12 mouse cellular contexts compared by ENCODE assay signal in the genomic region with DNA sequence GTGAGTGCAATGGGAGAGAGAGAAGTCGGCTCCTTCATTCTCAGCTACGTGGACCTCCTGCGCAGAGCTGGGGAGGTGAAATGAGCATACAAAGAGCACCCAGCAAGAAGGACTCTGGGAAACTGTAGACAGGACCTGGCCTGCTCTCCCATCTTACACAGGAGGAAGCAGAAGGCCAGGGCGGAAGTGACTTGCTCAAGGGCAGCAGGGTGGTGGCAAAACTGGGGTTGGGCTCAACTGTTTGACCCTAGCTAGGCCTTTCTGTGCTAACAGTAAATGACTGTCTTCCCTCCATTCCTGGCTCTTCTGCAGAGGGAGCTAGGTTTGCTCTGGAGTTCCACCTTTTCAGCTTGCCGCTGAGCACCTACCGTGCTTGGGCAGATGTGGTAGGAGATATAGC. TPM values are rescaled to one million over a fixed set of nuclear protein-coding genes. Genes with fewer than 3 reads are reported as not detected.
DNase-seq lines count a peak whose midpoint lies in the region; ATAC-seq lines count a peak whose summit lies in the region.
"Had no signal": no experiment of that assay in that cellular context is flagged by ENCODE, and none has a peak within 500 bp of the region (broad histone marks: within the 10 kb centered on the region; RNA-seq: fewer than 3 reads in every experiment).

No protein-coding gene starts in this region.

- WGBS in kidney, embryonic 15.5 days: 87% methylated on average over 6 of the region's 6 CpGs
- WGBS in embryonic facial prominence, embryonic 15.5 days: 85% methylated on average over 6 of the region's 6 CpGs

- H3K36me3 ChIP-seq in kidney, embryonic 15.5 days: no peaks in the 10 kb centered on the region
- H3K36me3 ChIP-seq in embryonic facial prominence, embryonic 15.5 days: no peaks in the 10 kb centered on the region
- H3K36me3 ChIP-seq: neural tube, embryonic 12.5 days had no signal

- H3K9me3 ChIP-seq in kidney, embryonic 15.5 days (replicated peaks): no peaks in the 10 kb centered on the region
- H3K9me3 ChIP-seq in embryonic facial prominence, embryonic 15.5 days (replicated peaks): no peaks in the 10 kb centered on the region
- H3K9me3 ChIP-seq: neural tube, embryonic 12.5 days had no signal

- no peak for DNase-seq in kidney, postnatal 4 days
- DNase-seq in ZHBTc4 (ENCODE audit: low read depth, low spot score): peak; percentile 50
- DNase-seq in lung, postnatal 4 days: peak; percentile 49 to 50
- no peak for DNase-seq in urinary bladder, postnatal 36 days (ENCODE audit: low spot score in 2 of 2)
- DNase-seq in ovary, postnatal 14 days (ENCODE audit: low spot score): no peak
- no peak for DNase-seq in right cerebral cortex, postnatal 4 days
- DNase-seq: gastrocnemius, postnatal 10 days; thymus, postnatal 14 days had no signal

- no peak overlapping the region for H3K4me3 ChIP-seq in kidney, embryonic 15.5 days (replicated peaks)
- no peak overlapping the region for H3K4me3 ChIP-seq in embryonic facial prominence, embryonic 15.5 days (replicated peaks)
- H3K4me3 ChIP-seq: neural tube, embryonic 12.5 days had no signal

- H3K4me1 ChIP-seq in kidney, embryonic 15.5 days: peaks cover 46% of the 10 kb centered on the region
- H3K4me1 ChIP-seq in embryonic facial prominence, embryonic 15.5 days: peaks cover 56% of the 10 kb centered on the region

- no peak overlapping the region for H3K4me2 ChIP-seq in kidney, embryonic 15.5 days
- H3K4me2 ChIP-seq in embryonic facial prominence, embryonic 15.5 days (replicated peaks): no peak overlapping the region
- H3K4me2 ChIP-seq: neural tube, embryonic 12.5 days had no signal

- peak overlapping the region; percentile 68 for H3K27ac ChIP-seq in kidney, embryonic 15.5 days
- H3K27ac ChIP-seq in embryonic facial prominence, embryonic 15.5 days (replicated peaks): peak overlapping the region; percentile 72
- H3K27ac ChIP-seq: neural tube, embryonic 12.5 days had no signal

- no peak for ATAC-seq in kidney, embryonic 15.5 days (replicated peaks; ENCODE audit: low FRiP score)
- no peak for ATAC-seq in embryonic facial prominence, embryonic 15.5 days (ENCODE audit: insufficient number of reproducible peaks, low FRiP score, low TSS enrichment, low read depth)
- ATAC-seq: hindbrain, embryonic 16.5 days had no signal

- no peak overlapping the region for H3K9ac ChIP-seq in kidney, embryonic 15.5 days
- no peak overlapping the region for H3K9ac ChIP-seq in embryonic facial prominence, embryonic 15.5 days
- H3K9ac ChIP-seq: neural tube, embryonic 12.5 days had no signal

- H3K27me3 ChIP-seq in kidney, embryonic 15.5 days: no peaks in the 10 kb centered on the region
- no peaks in the 10 kb centered on the region for H3K27me3 ChIP-seq in embryonic facial prominence, embryonic 15.5 days
- H3K27me3 ChIP-seq: neural tube, embryonic 12.5 days had no signal

RNA-seq across cellular contexts. Expression of a gene that starts 21.1 kb away (rescaled TPM):
- 7.5 and 8.3 TPM in 2 replicates for polyA plus RNA-seq in kidney, embryonic 15.5 days (2015; fragmentation: Nextera tagmentation; extraction: Ambion mirVana)
- 11.0 and 11.2 TPM in 2 replicates for polyA plus RNA-seq in embryonic facial prominence, embryonic 15.5 days (2015; fragmentation: Nextera tagmentation; extraction: Ambion mirVana)

RNA-seq across cellular contexts. Expression of a gene that starts 37.3 kb away (rescaled TPM):
- 12.0 and 13.1 TPM in 2 replicates for polyA plus RNA-seq in kidney, embryonic 15.5 days (2015; fragmentation: Nextera tagmentation; extraction: Ambion mirVana)
- 17.0 and 17.2 TPM in 2 replicates for polyA plus RNA-seq in embryonic facial prominence, embryonic 15.5 days (2015; fragmentation: Nextera tagmentation; extraction: Ambion mirVana)

Comparison
In these comparisons a context has a peak if more than half of its experiments do, and no peak if none do; other contexts are left out.
1. DNase-seq: peak in ZHBTc4 (single experiment) and lung, postnatal 4 days (2 of 2); none in kidney, postnatal 4 days (0 of 2), urinary bladder, postnatal 36 days (0 of 2), ovary, postnatal 14 days (single experiment) and right cerebral cortex, postnatal 4 days (single experiment).